Mouse (Mus musculus) stomach, postnatal 0 days (tissue): ENCODE measurements around the gene Setdb1. TPM values are rescaled to one million over a fixed set of nuclear protein-coding genes. Genes with fewer than 3 reads are reported as not detected.

ENCODE experiments used
- ATAC-seq: fragments of 200-750 bp; cut with Nextera tagmentation; 2 replicates; pipeline ENCODE4 v1.8.0; 2017; ENCODE audit not compliant: low FRiP score, low TSS enrichment
- DNase-seq: peaks from one replicate; pipeline ENCODE4 v3.0.0-alpha.2; 2016; ENCODE audit warnings: low spot score
- H3K27ac ChIP-seq: fragments of 300-500 bp; sonication (generic); replicated peaks from 2 replicates; pipeline ENCODE4 v1.5.1; 2014; ENCODE audit warnings: mild to moderate bottlenecking, control low read depth
- H3K27me3 ChIP-seq: fragments of 300-500 bp; sonication (generic); 2 replicates; pipeline ENCODE4 v1.6.1; 2014; ENCODE audit warnings: low read length; ENCODE audit not compliant: control insufficient read depth, insufficient read depth
- H3K36me3 ChIP-seq: fragments of 300-500 bp; sonication (generic); 2 replicates; pipeline ENCODE4 v1.6.1; 2014; ENCODE audit warnings: low read length, mixed read lengths; ENCODE audit not compliant: control insufficient read depth, insufficient read depth
- H3K4me1 ChIP-seq: fragments of 300-500 bp; sonication (generic); replicated peaks from 2 replicates; pipeline ENCODE4 v1.6.1; 2014; ENCODE audit warnings: antibody characterized with exemption; ENCODE audit not compliant: control insufficient read depth, insufficient read depth
- H3K4me2 ChIP-seq: fragments of 300-500 bp; sonication (generic); replicated peaks from 2 replicates; pipeline ENCODE4 v1.6.1; 2014; ENCODE audit warnings: low read depth, mild to moderate bottlenecking, control low read depth, moderate library complexity
- H3K4me3 ChIP-seq: fragments of 300-500 bp; sonication (generic); 2 replicates; pipeline ENCODE4 v1.5.1; 2014; ENCODE audit warnings: low read depth, low read length, control low read depth
- H3K9ac ChIP-seq: fragments of 300-500 bp; sonication (generic); 2 replicates; pipeline ENCODE4 v1.6.1; 2014; ENCODE audit warnings: mild to moderate bottlenecking, low read length, control low read depth, mixed read lengths
- H3K9me3 ChIP-seq: fragments of 300-500 bp; sonication (generic); 2 replicates; pipeline ENCODE4 v1.6.1; 2016; ENCODE audit warnings: low read length; ENCODE audit not compliant: control insufficient read depth
- CTCF ChIP-seq: IDR thresholded peaks from 2 replicates; pipeline ENCODE4 v1.5.1; 2016; ENCODE audit warnings: antibody characterized with exemption, low read depth, mild to moderate bottlenecking, moderate library complexity
- EP300 ChIP-seq: optimal IDR thresholded peaks from 2 replicates; pipeline ENCODE3; 2016; ENCODE audit warnings: antibody characterized with exemption
- WGBS: fragments of 180-500 bp; shearing (Covaris S2); extraction: QIAGEN DNeasy Blood & Tissue Kit; methylation state at CpG from one replicate; pipeline ENCODE4 v1.1.7; 2014; 5-methylcytosine and 5-hydroxymethylcytosine counted together
- polyA plus RNA-seq: library from polyadenylated mRNA; unstranded; fragments of >200 nt; fragmentation: Nextera tagmentation; extraction: Ambion mirVana; gene quantifications from 2 replicates; pipeline ENCODE4 v1.2.1, GENCODE M21; 2015

Setdb1 gene
- polyA plus RNA-seq, 1 experiment from 2014 or later, result 8.6 TPM

GRCm38 (mm10) chr3:95286011-95286410 lies 71.0 kb downstream of the Setdb1 start:
- Histone ChIP-seq H3K9ac (no peak overlapping the region), H3K9me3 (no peaks in the 10 kb centered on the region), H3K4me1 (no peaks in the 10 kb centered on the region), H3K36me3 (peaks cover 7% of the 10 kb centered on the region), H3K4me3 (no peak overlapping the region), H3K27ac (peak overlapping the region; percentile 49; the same call in 1 of the 2 replicates), H3K27me3 (no peaks in the 10 kb centered on the region), H3K4me2 (no peak overlapping the region; the same call in 1 of the 2 replicates)
- TF ChIP-seq CTCF (no peak), EP300 (no peak)
- no peak for ATAC-seq
- WGBS, result 57% methylated on average over 5 of the region's 5 CpGs
- no peak for DNase-seq

GRCm38 (mm10) chr3:95285390-95285789 lies 71.6 kb downstream of the Setdb1 start:
- DNase-seq (no peak), ATAC-seq (no peak)
- Histone ChIP-seq H3K9ac (no peak overlapping the region), H3K4me3 (no peak overlapping the region), H3K27ac (0 out of 2 replicates have a peak overlapping the region, but pooled peaks have one; percentile 58), H3K4me2 (peak overlapping the region; percentile 80), H3K36me3 (peaks cover 7% of the 10 kb centered on the region), H3K9me3 (no peaks in the 10 kb centered on the region), H3K27me3 (no peaks in the 10 kb centered on the region), H3K4me1 (no peaks in the 10 kb centered on the region)
- WGBS, result 90% methylated on average over 5 of the region's 5 CpGs
- TF ChIP-seq CTCF (no peak), EP300 (no peak)

- peaks cover 7% of the 10 kb centered on the region for H3K36me3 ChIP-seq
- no peak overlapping the region for H3K9ac ChIP-seq
- ATAC-seq (no peak), DNase-seq (no peak)
- peak overlapping the region; percentile 0; the same call in 1 of the 2 replicates for H3K27ac ChIP-seq
- H3K4me2 ChIP-seq, result peak overlapping the region; percentile 80
- no peaks in the 10 kb centered on the region for H3K9me3 ChIP-seq
- no peaks in the 10 kb centered on the region for H3K27me3 ChIP-seq
- WGBS, result 72% methylated on average over 12 of the region's 12 CpGs
- no peak for TF ChIP-seq EP300
- no peak for TF ChIP-seq CTCF
- peak overlapping the region; percentile 73 for H3K4me3 ChIP-seq
- H3K4me1 ChIP-seq, result no peaks in the 10 kb centered on the region
Observed at GRCm38 (mm10) chr3:95284501-95285281, 72.3 kb downstream of the Setdb1 start.

- Histone ChIP-seq H3K4me3 (peak overlapping the region; percentile 73), H3K36me3 (peaks cover 7% of the 10 kb centered on the region), H3K27me3 (no peaks in the 10 kb centered on the region), H3K9ac (peak overlapping the region; percentile 92), H3K4me1 (no peaks in the 10 kb centered on the region), H3K9me3 (no peaks in the 10 kb centered on the region), H3K27ac (peak overlapping the region; percentile 98), H3K4me2 (peak overlapping the region; percentile 80)
- DNase-seq (no peak), ATAC-seq (no peak)
- TF ChIP-seq CTCF, result no peak
- TF ChIP-seq EP300, result no peak
- 17% methylated on average over 1 of the region's 1 CpGs for WGBS
Observed at GRCm38 (mm10) chr3:95284062-95284461, 72.9 kb downstream of the Setdb1 start.

- H3K36me3 ChIP-seq, result peaks cover 7% of the 10 kb centered on the region
- H3K27me3 ChIP-seq, result no peaks in the 10 kb centered on the region
- peak overlapping the region; percentile 73 for H3K4me3 ChIP-seq
- H3K27ac ChIP-seq, result peak overlapping the region; percentile 98
- H3K4me1 ChIP-seq, result no peaks in the 10 kb centered on the region
- 0% methylated on average over 7 of the region's 7 CpGs for WGBS
- TF ChIP-seq EP300 (no peak), CTCF (no peak)
- no peaks in the 10 kb centered on the region for H3K9me3 ChIP-seq
- ATAC-seq, result no peak
- peak overlapping the region; percentile 92 for H3K9ac ChIP-seq
- peak overlapping the region; percentile 80 for H3K4me2 ChIP-seq
- no peak for DNase-seq
Observed at GRCm38 (mm10) chr3:95283589-95283941, 73.4 kb downstream of the Setdb1 start.
